Mouse (Mus musculus): Measurements from ENCODE around the gene Tmem37.

DNA sequence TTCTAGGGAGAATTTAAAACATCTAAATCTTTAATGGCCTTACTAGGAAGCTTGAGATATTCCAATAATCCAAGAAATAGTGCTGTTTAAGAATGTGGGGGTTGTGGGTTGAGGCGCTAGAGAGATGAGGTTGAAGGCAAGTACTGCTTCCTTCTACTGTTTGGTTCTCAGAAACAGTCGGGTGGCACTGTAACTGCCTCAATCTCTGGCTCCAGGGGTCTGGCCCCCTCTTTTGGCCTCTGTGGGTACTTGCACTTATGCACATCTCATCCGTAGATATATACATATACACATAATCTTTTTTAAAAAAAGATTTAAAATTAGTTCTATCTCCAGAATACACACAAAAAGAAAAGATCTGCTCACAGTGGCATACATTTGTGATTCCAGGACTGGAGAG lies 55.0 kb downstream of the Tmem37 start:
- TF ChIP-seq CTCF (conservative IDR thresholded peaks at IDR 0.05; ENCODE audit: low read length), result no peak
- no peak for TF ChIP-seq POU5F1 (IDR thresholded peaks at IDR 0.05; ENCODE audit: borderline replicate concordance, low read length)

All from E14TG2a.4 (cell line).